Mouse (Mus musculus) T-helper 17 cell (primary cell): ENCODE measurements around the gene Scd3.

Experiments used
- in situ Hi-C, 2 experiments: fragments of 300-600 bp; cut with MboI, MseI; formaldehyde crosslinking; loops; 1 replicate in 1 of 2; 2 replicates in 1 of 2; pipeline ENCODE4 v1.15.1; 2025; ENCODE audit warnings: high pct_unique_total_duplicates in 2 of 2

The Scd3 gene

DNA sequence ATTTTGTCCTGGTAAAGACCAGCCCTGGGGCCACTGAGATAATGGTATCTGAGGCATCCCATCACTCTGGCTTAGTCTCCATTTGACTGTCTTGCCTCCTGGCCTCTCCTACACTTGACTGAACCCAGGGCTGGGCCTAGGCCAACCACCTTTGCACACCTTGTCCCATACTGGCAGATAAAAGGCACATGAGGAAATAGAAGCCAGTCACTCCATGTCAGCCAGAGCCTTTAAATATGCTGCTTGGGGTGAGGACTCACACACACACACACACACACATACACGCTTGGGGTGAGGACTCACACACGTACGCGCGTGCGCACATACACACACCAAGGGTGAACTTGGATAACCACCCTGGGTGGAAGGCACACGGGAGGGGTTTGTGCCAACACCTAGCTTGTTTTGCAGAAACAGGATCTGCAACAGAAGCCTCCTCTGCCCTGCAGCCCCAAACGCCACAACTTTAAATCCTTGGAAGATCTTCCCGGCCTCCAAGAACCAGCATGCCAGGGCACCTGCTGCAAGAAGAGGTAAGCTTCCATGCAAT lies at the start of gene Scd3:
Gene Scd3, plus strand, starts transcription at position 255 of the 550 bp plus-strand sequence.
- in situ Hi-C loops, result no loop called here

DNA sequence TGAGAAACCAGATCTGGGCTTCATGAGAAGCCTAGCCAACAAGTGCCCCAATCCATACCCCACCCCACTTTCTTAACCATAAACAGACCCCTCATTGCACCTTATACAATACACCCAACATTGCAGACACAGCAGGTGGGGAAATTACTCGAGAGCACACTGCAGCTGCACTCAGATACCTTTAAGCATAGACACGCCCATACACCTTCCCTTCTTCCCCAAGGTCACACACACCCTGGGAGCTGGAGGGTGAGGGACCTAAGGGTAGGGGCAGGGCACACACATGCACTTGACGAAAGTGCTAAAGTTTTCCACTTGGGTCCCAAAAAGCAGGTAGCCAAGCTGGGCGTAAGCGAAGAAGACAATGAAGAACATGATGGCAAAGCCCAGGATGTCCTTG lies 49.3 kb upstream of the Scd3 start:
- in situ Hi-C loops, result no loop called here

DNA sequence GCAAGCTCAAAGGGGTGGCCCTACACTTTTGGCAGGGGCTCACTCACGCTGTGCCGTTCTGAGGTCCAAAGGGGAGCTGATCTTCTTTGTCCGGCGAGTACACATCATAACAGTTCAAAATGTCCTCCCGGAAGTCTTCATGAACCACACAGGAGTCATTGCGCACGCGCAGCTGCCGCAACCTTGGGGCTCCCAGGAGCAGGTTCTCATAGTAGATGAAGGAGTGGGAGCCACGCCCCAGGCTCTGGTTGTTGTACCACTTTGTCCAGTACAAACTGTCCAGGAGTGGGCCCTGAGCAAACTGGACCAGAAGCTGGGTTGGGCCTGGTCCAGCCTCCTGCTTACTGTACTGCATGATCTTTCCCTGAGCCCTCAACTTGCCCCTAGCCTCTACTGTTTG lies 46.1 kb upstream of the Scd3 start:
- in situ Hi-C loops, result no loop called here

DNA sequence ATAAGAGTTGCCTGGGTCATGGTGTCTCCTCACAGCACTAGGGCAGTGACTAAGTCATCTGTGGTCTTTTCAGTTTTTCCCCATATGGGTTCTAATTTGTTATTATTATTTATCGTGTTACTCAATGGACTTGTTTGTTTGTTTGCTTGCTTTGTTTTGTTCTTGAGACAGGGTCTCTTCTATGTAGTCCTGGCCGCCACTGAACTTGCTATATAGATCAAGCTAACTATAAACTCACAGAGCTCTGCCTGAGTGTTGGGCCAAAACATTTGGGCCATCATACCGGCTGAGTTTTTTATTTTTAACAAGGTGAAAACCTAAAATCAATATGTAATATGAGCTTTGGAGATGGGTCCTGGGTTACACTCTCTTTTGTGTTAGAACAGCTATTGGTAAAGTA lies 43.7 kb upstream of the Scd3 start:
- in situ Hi-C loops, result no loop called here

DNA sequence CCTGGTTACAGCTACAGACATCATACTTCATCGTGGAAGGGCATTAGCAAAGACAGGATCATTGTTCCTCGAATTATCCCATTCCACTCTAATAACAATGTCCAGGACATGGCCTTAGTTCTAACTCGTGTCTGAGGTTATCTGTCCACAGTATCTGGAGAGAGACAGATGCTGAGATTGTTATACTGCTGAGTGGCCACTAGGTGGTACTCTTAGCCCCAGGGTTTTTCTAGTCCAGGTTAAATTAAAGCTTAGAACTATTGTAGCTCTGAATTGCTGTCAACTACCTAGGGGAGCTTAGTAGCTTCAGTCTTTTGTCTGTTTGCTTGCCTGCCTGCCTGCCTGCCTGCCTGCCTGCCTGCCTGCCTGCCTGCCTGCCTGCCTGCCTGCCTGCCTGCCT lies 41.6 kb upstream of the Scd3 start:
- in situ Hi-C loops, result no loop called here

DNA sequence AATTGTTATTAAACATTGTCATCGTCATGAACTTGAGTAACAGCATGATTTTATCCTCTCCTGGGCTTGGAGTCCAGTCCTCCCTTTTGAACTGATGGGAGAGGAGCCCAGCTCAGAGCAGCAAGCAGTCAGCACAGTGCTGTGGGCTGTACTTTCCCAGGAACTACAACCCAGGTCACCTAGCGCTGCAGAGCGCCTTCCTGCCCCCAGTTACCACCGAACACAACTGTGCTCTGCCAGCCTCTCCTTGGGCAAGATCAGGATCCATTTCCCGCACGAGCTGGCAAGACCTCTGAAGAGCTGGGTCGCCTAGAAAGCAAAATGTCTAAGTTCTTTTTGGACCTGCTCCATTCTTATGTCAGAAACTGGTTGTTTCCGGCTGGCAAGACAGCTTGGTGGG lies 28.2 kb upstream of the Scd3 start:
- in situ Hi-C loops, result no loop called here

DNA sequence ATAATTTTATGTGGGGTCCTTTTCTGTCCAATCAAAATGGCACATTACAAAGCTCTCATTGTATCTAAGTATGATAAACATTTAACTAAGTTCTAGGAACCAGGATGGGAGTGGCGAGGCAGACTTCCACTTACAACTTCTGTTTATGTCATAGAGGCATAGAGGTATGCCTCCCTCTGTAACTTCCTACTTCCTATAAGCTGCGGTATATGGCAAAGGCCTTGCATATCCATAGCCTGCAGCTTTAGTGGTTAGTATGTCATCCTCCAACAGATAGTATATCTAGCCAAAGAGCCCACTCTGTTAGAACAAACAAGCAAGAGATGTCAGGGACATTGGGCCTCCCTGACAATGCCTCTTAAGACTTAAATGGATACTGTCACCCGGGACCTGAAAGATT lies 26.3 kb upstream of the Scd3 start:
- in situ Hi-C loops, result no loop called here

DNA sequence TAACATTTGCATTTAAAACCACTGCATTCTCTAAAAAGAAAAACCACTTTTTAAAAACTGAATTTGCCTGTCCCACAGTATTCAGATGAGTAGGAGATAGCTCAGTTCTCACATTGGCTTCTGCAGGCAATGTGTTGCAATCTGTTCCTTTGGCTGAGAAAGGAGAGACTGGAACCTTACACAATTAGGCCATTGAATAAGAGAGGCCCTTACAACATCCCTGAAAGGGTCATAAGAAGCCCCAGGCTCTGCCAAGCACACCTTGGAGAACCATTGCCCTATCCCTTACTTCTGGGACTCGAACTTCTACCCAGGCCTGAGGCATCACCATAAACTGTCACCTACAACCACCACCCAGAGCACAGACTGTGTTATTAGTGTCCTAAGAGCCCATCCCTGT lies 22.6 kb upstream of the Scd3 start:
- in situ Hi-C loops, result no loop called here

DNA sequence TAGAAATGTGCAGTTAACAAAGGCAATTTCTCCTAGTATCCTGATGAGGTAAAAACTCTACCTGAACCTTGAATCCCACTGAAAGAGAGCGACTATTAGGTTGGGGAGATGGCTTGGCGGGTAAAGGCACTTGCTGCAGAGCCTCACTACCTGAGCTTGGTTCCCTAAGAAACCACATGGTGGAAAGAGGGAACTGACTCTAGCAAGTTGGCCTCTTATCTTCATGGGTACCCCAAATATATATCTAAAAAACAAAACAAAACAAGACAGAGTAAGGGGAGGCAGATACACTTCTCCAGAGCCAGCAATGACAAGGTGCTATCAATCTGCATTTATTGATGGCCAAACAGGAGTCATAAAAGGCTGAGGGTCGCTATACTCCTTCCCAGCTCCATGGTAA lies 19.1 kb upstream of the Scd3 start:
- in situ Hi-C loops, result no loop called here

DNA sequence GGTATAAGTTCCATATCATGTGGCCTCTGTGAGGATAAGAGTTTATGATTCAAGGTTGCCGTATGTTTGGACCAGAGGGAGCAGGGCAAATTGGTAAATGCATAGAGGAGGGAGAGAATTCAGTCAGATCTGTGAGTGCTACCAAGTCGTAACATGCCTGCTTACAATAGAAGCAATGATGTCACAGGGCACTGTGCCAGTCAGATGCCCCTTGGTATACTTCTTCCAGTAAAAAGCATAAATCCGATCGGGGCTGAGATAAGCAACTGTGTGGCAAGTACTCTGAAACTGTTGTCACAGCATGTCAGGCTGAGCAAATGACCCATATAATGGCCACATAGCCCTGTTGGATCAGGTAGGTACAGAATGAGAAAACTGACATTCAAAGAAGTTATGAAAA lies 14.0 kb upstream of the Scd3 start:
- in situ Hi-C loops, result no loop called here

DNA sequence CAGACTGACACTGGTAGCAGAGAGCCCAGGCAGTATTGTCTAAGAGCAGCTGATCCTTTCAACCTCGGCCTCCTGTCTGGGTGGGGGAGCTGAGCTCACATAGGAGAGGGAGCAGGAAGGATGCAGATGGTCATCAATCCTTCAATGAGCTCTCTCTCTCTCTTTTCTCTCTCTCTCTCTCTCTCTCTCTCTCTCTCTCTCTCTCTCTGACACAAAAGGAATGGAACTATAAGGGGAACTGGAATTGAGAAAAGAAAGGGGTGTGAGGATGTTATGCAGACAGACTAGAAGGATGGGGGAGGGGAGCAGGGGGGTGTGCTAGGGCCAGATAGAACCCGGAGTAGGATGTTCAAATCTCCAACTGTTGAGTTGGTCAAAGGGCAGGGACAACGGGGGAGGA lies 10.7 kb upstream of the Scd3 start, which contains the start of gene Pkd2l1:
Gene Pkd2l1, minus strand, starts transcription at position 101 of the 400 bp plus-strand sequence.
- in situ Hi-C loops, result loop anchor here (5.0 kb wide), 3 partner anchors 35 to 455 kb away; partner anchors contain the start of gene Scd4 (in 1 of the 2)

DNA sequence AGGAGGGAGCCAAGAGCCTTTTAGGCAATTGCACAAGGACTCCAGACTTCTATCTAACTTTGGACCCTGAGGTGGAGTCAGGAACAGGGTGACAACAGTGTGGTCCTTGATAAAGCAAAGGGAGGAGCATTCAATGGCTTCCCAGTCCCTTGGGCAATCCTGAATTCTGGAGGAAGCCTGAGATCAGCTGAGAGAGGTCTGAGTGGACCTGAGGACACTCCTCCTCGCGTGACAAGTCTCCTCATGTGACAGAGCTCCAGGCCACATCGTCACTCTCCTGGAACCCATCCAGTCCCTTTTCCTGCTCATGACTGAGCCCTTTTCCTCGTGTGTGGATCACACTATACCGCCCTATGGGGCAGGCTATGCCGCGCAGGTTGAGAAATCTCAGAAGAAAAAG lies 9.2 kb upstream of the Scd3 start:
- in situ Hi-C loops, result loop anchor here (5.0 kb wide), 3 partner anchors 33 to 453 kb away; partner anchors contain the start of gene Scd4 (in 1 of the 2)

DNA sequence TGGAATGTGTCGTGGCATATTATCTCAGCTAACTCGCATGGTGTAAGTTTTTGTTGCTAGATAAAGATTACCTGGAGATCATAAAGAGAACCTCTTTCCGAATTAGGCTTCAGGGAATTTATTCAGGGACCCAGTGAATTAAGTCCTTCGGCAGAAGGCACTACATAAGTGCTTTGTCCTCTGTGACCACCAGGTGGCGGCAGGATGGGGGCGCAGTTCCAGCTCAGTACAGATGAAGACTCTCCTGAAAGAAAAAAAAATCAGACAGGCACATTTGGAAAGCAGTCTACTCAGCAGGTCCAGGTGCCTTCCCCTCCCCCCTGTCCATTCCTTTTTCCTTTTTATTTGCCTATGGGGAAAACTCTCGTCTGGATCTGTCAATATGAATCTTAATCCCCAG lies 7.9 kb upstream of the Scd3 start:
- in situ Hi-C loops, result loop anchor here in 1 of 2 experiments (5.0 kb wide), 2 partner anchors 37 to 102 kb away; no protein-coding TSS in a partner anchor

DNA sequence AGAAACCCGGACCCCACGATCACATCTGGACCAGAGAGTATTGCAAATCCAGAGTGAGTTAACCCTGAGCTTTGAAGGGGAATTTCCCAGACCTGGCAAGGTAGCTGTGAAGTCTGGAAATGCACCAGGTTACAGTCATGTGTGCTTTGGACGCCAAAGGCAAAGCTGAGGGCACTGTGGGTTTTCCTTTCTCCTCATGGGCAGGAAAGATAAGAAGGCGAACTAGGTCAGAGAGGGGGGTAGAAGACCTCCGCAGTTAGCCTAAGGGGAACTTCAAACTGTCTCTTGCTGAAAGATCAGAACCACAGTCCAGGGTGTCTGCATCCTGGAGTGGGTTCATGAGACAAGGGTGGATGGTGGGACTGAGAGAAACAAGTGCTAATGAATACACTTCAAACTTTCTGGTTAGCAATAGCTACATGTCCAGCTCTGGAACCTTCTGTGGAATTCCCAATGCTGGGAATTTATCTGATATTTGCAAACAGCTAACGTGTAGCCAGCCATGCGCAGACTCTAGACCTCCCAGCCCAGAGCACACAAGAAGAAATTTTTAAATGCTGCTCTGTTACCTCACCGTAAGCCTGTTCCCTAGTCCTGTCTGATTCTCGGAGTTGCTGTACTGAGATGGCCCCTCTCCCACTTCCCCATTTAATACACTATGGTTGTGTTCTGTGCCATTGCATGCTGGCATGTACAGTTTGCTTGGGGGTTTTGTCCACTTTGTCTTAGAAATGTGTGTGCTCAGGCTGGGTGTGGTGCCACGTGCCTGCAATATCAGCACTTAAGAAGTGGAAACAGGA lies 5.8 kb upstream of the Scd3 start:
- in situ Hi-C loops, result loop anchor here in 1 of 2 experiments (5.0 kb wide), 2 partner anchors 35 to 100 kb away; no protein-coding TSS in a partner anchor

DNA sequence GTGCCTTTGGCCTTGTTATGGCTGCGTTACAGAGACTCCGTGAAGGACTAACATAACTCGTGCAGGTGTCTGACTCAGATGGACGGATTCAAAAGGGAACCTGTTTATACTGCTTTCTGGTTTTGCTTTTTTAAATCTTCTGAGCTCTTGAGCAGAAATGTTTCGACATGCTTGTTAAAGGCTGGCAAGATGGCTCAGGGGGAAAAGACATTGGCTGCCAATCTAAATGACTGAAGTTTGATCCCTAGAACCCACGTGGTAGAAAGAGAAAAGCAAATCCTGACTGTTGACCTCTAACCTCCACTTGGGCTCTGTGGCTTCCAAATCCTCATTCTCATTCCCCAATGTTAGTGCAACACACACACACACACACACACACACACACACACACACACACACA lies 4.6 kb upstream of the Scd3 start:
- in situ Hi-C loops, result loop anchor here in 1 of 2 experiments (5.0 kb wide), 2 partner anchors 34 to 99 kb away; no protein-coding TSS in a partner anchor

DNA sequence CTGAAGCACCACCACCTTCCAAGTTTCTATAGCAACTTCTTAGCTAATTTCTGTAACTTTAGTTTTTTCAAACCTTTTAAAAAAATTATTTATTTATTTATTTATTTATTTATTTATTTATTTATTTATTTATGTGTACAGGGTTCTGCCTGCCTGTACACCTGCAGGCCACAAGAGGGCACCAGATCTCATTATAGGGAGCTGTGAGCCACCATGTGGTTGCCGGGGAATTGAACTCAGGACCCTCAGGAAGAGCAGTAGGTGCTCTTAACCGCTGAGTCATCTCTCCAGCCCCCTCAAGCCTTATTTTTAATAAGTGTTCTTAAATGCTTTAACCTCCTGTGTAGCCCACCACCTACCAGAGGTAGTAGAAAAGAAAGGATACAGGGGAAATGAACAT lies 4.1 kb upstream of the Scd3 start:
- in situ Hi-C loops, result loop anchor here in 1 of 2 experiments (5.0 kb wide), 2 partner anchors 33 to 98 kb away; no protein-coding TSS in a partner anchor

DNA sequence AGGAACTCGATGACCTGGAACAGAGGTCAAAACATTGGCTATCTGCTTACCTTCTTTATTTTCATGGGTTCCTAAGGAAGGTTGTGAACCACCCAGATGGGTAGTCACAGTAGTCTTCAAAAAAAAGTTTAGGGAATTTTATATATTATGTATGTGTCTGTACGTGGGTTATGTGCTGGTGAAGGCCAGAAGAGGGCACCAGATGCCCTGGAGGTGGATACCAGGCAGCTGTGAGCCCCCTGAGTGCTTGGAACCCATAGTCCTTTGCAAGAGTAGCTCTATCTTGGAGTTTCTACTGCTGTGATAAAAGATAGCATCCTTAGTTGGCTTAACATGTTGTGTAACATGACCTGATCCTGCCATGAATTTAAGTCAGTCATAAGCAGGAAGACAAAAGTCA lies 4.0 kb downstream of the Scd3 start:
- in situ Hi-C loops, result no loop called here

DNA sequence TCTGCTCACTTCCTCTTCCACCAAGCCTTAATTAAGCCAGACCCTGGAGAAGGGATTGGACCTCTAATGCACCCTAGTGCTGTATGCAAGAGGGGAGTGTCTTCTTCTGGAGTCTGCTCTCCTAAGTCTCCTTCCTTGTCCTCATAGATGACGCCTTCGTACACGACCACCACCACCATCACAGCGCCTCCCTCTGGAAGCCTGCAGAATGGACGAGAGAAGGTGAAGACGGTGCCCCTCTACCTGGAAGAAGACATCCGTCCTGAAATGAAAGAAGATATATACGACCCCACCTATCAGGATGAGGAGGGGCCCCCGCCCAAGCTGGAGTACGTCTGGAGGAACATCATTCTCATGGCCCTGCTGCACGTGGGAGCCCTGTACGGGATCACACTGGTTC lies 12.2 kb downstream of the Scd3 start:
- in situ Hi-C loops, result loop anchor here in 1 of 2 experiments (10.0 kb wide), 1 partner anchor 920 kb away; no protein-coding TSS in a partner anchor

DNA sequence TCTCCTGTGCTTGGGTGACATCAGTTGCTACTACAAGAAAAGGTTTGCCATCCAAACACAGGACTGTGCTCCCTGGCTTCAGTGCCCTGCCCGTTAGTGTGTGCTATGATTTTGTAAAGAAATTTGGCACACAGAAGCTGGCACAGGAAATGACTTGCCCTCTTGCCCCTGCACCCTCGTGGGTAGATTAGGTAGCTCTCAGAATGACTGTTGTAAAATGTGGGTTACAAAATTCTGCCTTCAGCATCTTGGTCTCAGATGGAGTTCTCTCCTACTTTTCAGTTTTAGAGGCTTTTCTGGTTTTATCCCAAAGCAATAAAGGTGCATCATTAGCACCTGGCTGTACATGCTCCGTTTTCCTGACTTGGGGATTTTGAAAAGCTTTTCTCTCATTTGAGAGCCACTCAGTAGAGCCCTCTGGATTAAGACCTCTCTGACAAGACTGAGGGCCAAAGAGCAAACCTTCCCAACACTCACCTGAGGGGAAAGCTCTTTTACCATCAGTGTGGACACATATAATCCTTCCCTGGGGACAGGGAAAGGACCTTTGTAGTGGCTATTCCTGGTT lies 15.0 kb downstream of the Scd3 start:
- in situ Hi-C loops, result loop anchor here in 1 of 2 experiments (10.0 kb wide), 1 partner anchor 923 kb away; no protein-coding TSS in a partner anchor

DNA sequence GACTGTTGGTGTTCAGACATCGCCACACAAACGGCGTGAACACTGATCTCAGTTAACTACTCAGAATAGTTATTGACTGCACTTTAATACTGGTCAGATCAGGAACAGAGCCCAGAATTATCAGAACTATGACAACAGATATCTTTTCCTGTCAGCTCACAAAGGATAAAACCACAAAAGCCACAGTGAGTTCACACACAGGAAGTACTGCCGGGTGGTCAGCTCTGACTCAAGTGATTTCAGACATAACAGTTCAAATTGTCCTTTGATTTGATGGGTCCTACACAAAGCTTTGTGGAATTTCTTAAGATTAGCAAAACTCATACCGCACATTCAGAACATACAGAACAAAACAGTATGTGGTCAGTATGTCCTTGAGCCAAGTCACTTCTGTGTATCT lies 22.7 kb downstream of the Scd3 start:
- in situ Hi-C loops, result loop anchor here in 1 of 2 experiments (5.0 kb wide), 1 partner anchor 33 kb away; the partner anchor contains the start of gene Pkd2l1

DNA sequence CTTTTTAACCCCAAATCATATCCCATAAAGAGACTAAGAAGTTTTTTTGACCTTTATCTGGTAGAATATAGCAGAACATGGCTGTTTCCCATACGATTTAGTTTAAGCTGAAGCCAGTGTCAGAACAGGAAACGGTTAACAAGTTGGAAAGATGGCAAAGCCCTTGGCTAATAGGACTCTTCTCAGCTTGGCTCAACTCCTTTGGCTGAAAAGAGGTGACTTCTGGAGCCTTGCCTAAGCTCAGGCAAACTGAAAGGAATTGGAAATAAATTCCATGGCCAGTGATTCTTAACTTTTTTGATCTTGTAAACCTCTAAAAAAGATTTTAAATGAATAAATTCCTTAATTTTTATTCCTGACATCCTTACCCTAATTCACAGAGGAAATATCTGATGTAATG lies 26.7 kb downstream of the Scd3 start:
- in situ Hi-C loops, result loop anchor here (5.0 kb wide), 2 partner anchors 32 to 37 kb away; partner anchors contain the start of gene Pkd2l1 (in 1 of the 2)

DNA sequence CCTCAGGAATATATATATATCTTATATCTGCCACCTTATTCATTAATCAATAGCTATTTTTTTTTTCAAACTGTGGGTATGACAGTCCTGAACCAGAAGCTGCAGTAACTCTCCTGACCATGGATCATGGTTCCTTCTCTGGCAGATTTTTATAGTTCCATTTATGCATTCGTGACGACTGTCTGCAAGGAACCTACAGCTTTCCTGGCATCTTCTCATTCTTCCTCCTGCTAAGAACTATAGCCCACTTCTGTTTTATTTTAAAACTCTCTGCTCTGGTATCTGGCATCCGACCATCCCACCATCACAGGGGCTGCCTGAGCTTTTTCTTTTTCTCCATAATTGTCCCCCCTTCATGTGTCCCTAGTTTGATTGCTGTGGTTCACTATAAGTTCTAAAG lies 27.1 kb downstream of the Scd3 start:
- in situ Hi-C loops, result loop anchor here in 1 of 2 experiments (5.0 kb wide), 1 partner anchor 33 kb away; no protein-coding TSS in a partner anchor
